Mouse (Mus musculus) liver, embryonic 16.5 days (tissue): Measurements from ENCODE around the gene Jsrp1. TPM values are rescaled to one million over a fixed set of nuclear protein-coding genes. Genes with fewer than 3 reads are reported as not detected.

Source experiments
- ATAC-seq: fragments of 200-750 bp; cut with Nextera tagmentation; 2 replicates; pipeline ENCODE4 v1.8.0; 2017; ENCODE audit warnings: low read depth, mild to moderate bottlenecking, moderate number of reproducible peaks, moderate library complexity
- H3K27ac ChIP-seq: fragments of 300-500 bp; sonication (generic); 2 replicates; pipeline ENCODE4 v1.5.1; 2014; ENCODE audit warnings: mild to moderate bottlenecking, low read length
- H3K27me3 ChIP-seq: fragments of 300-500 bp; sonication (generic); 2 replicates; pipeline ENCODE4 v1.6.1; 2014; ENCODE audit warnings: low read depth, low read length, mixed read lengths; ENCODE audit not compliant: control insufficient read depth, insufficient read depth
- H3K36me3 ChIP-seq: fragments of 300-500 bp; sonication (generic); 2 replicates; pipeline ENCODE4 v1.6.1; 2014; ENCODE audit warnings: mild to moderate bottlenecking; ENCODE audit not compliant: control insufficient read depth, insufficient read depth
- H3K4me1 ChIP-seq: fragments of 300-500 bp; sonication (generic); 2 replicates; pipeline ENCODE4 v1.6.1; 2014; ENCODE audit warnings: low read depth, low read length, mixed read lengths; ENCODE audit not compliant: control insufficient read depth
- H3K4me2 ChIP-seq: fragments of 300-500 bp; sonication (generic); 2 replicates; pipeline ENCODE4 v1.6.1; 2014; ENCODE audit warnings: low read depth, low read length, mixed read lengths
- H3K4me3 ChIP-seq: fragments of 300-500 bp; sonication (generic); 2 replicates; pipeline ENCODE4 v1.5.1; 2014; ENCODE audit warnings: low read depth, mild to moderate bottlenecking, low read length
- H3K9ac ChIP-seq: fragments of 300-500 bp; sonication (generic); 2 replicates; pipeline ENCODE4 v1.6.1; 2014; ENCODE audit warnings: low read depth, low read length
- H3K9me3 ChIP-seq: fragments of 300-500 bp; sonication (generic); replicated peaks from 2 replicates; pipeline ENCODE4 v1.6.1; 2016; ENCODE audit warnings: low read length; ENCODE audit not compliant: control insufficient read depth
- WGBS: fragments of 180-500 bp; shearing (Covaris S2); extraction: QIAGEN DNeasy Blood & Tissue Kit; methylation state at CpG from one replicate; pipeline ENCODE4 v1.1.7; 2014; ENCODE audit not compliant: insufficient replicate concordance; 5-methylcytosine and 5-hydroxymethylcytosine counted together
- polyA plus RNA-seq: library from polyadenylated mRNA; unstranded; fragments of >200 nt; fragmentation: Nextera tagmentation; extraction: Ambion mirVana; gene quantifications from 2 replicates; pipeline ENCODE4 v1.2.1, GENCODE M21; 2015

Jsrp1 gene
- 0.54 and 1.2 TPM in 2 replicates for polyA plus RNA-seq

- no peak within 1 kb of the TSS for H3K9ac ChIP-seq
- H3K4me1 ChIP-seq, result peaks cover 7% of the 10 kb centered on the region
- peaks cover 39% of the 10 kb centered on the region for H3K27me3 ChIP-seq
- no peaks in the 10 kb centered on the region for H3K9me3 ChIP-seq
- no peak for ATAC-seq
- no peak within 1 kb of the TSS for H3K27ac ChIP-seq
- no peak within 1 kb of the TSS for H3K4me3 ChIP-seq
- 71% methylated on average over 4 of the region's 4 CpGs for WGBS
- H3K36me3 ChIP-seq, result no peaks in the 10 kb centered on the region
- H3K4me2 ChIP-seq, result no peak within 1 kb of the TSS
Observed at GRCm38 (mm10) chr10:80813366-80813765, at the start of gene Jsrp1. TSS of gene Jsrp1 (minus strand) at chr10:80813498.

GRCm38 (mm10) chr10:80862305-80862704 lies 49.0 kb upstream of the Jsrp1 start:
- H3K27me3 ChIP-seq, result no peaks in the 10 kb centered on the region
- peaks cover 59% of the 10 kb centered on the region for H3K36me3 ChIP-seq
- peak overlapping the region; percentile 77 for H3K27ac ChIP-seq
- H3K9ac ChIP-seq, result peak overlapping the region; percentile 12
- 60% methylated on average over 5 of the region's 5 CpGs for WGBS
- H3K4me1 ChIP-seq, result peaks cover 56% of the 10 kb centered on the region
- H3K9me3 ChIP-seq, result no peaks in the 10 kb centered on the region
- H3K4me2 ChIP-seq, result peak overlapping the region; percentile 27
- H3K4me3 ChIP-seq, result peak overlapping the region; percentile 11; the same call in 1 of the 2 replicates
- 0 out of 2 replicates have a peak, but pooled peaks have one; percentile 14 for ATAC-seq

- peak overlapping the region; percentile 96 for H3K4me2 ChIP-seq
- peak overlapping the region; percentile 96 for H3K4me3 ChIP-seq
- H3K27me3 ChIP-seq, result no peaks in the 10 kb centered on the region
- no peaks in the 10 kb centered on the region for H3K9me3 ChIP-seq
- ATAC-seq, result peak; percentile 85
- peaks cover 22% of the 10 kb centered on the region for H3K36me3 ChIP-seq
- H3K9ac ChIP-seq, result peak overlapping the region; percentile 98
- H3K4me1 ChIP-seq, result peaks cover 76% of the 10 kb centered on the region
- H3K27ac ChIP-seq, result peak overlapping the region; percentile 99
- 21% methylated on average over 7 of the region's 7 CpGs for WGBS
Observed at GRCm38 (mm10) chr10:80858350-80858935, 45.1 kb upstream of the Jsrp1 start.

GRCm38 (mm10) chr10:80857848-80858247 lies 44.5 kb upstream of the Jsrp1 start:
- Histone ChIP-seq H3K4me3 (peak overlapping the region; percentile 96), H3K9me3 (no peaks in the 10 kb centered on the region), H3K4me1 (peaks cover 72% of the 10 kb centered on the region), H3K27ac (peak overlapping the region; percentile 99), H3K36me3 (peaks cover 19% of the 10 kb centered on the region), H3K27me3 (no peaks in the 10 kb centered on the region), H3K9ac (peak overlapping the region; percentile 98), H3K4me2 (peak overlapping the region; percentile 96)
- 28% methylated on average over 3 of the region's 3 CpGs for WGBS
- peak; percentile 73 for ATAC-seq

- H3K27ac ChIP-seq, result peak overlapping the region; percentile 99
- no peak for ATAC-seq
- H3K4me1 ChIP-seq, result peaks cover 67% of the 10 kb centered on the region
- no peaks in the 10 kb centered on the region for H3K9me3 ChIP-seq
- H3K4me2 ChIP-seq, result peak overlapping the region; percentile 96
- WGBS, result 38% methylated on average over 8 of the region's 8 CpGs
- peak overlapping the region; percentile 96 for H3K4me3 ChIP-seq
- peak overlapping the region; percentile 98 for H3K9ac ChIP-seq
- H3K36me3 ChIP-seq, result peaks cover 17% of the 10 kb centered on the region
- H3K27me3 ChIP-seq, result no peaks in the 10 kb centered on the region
Observed at GRCm38 (mm10) chr10:80857386-80857785, 44.1 kb upstream of the Jsrp1 start.

GRCm38 (mm10) chr10:80856908-80857307 lies 43.6 kb upstream of the Jsrp1 start:
- H3K9me3 ChIP-seq, result no peaks in the 10 kb centered on the region
- 38% methylated on average over 5 of the region's 5 CpGs for WGBS
- H3K27ac ChIP-seq, result peak overlapping the region; percentile 99
- peaks cover 62% of the 10 kb centered on the region for H3K4me1 ChIP-seq
- peaks cover 16% of the 10 kb centered on the region for H3K36me3 ChIP-seq
- ATAC-seq, result peak; percentile 38
- peak overlapping the region; percentile 96 for H3K4me2 ChIP-seq
- H3K9ac ChIP-seq, result peak overlapping the region; percentile 98
- H3K4me3 ChIP-seq, result peak overlapping the region; percentile 96
- H3K27me3 ChIP-seq, result no peaks in the 10 kb centered on the region

GRCm38 (mm10) chr10:80856267-80856666 lies 43.0 kb upstream of the Jsrp1 start:
- Histone ChIP-seq H3K36me3 (peaks cover 16% of the 10 kb centered on the region), H3K4me3 (peak overlapping the region; percentile 96), H3K27me3 (no peaks in the 10 kb centered on the region), H3K4me2 (peak overlapping the region; percentile 96), H3K27ac (peak overlapping the region; percentile 99), H3K9ac (peak overlapping the region; percentile 98), H3K9me3 (no peaks in the 10 kb centered on the region), H3K4me1 (peaks cover 56% of the 10 kb centered on the region)
- 32% methylated on average over 3 of the region's 3 CpGs for WGBS
- ATAC-seq, result no peak

GRCm38 (mm10) chr10:80855749-80856073 lies 42.4 kb upstream of the Jsrp1 start:
- Histone ChIP-seq H3K9ac (peak overlapping the region; percentile 98), H3K4me1 (peaks cover 50% of the 10 kb centered on the region), H3K27me3 (no peaks in the 10 kb centered on the region), H3K4me3 (peak overlapping the region; percentile 96), H3K36me3 (peaks cover 17% of the 10 kb centered on the region), H3K27ac (peak overlapping the region; percentile 99), H3K4me2 (peak overlapping the region; percentile 96), H3K9me3 (no peaks in the 10 kb centered on the region)
- no peak for ATAC-seq
- 8% methylated on average over 11 of the region's 11 CpGs for WGBS

- Histone ChIP-seq H3K27me3 (no peaks in the 10 kb centered on the region), H3K4me1 (peaks cover 47% of the 10 kb centered on the region), H3K9ac (peak within 1 kb of the TSS; percentile 98), H3K4me2 (peak within 1 kb of the TSS; percentile 96), H3K4me3 (peak within 1 kb of the TSS; percentile 96), H3K27ac (peak within 1 kb of the TSS; percentile 99), H3K9me3 (no peaks in the 10 kb centered on the region), H3K36me3 (peaks cover 17% of the 10 kb centered on the region)
- under 1% methylated on average over 81 of the region's 81 CpGs for WGBS
- peak; percentile 41 for ATAC-seq
Observed at GRCm38 (mm10) chr10:80854913-80855748, 41.8 kb upstream of the Jsrp1 start, which contains the start of the genes Lsm7 and Sppl2b. TSS of gene Lsm7 (minus strand) at chr10:80855209. TSS of gene Sppl2b (plus strand) at chr10:80855275.
